Mouse (Mus musculus): ENCODE results near the gene Itgb4.

Gene Itgb4

GRCm38 (mm10) chr11:115968731-115969405 is 5.6 kb upstream of the Itgb4 start:
- in situ Hi-C loops (cut with MboI; ENCODE audit: low sequenced_read_pairs): no loop called here

DNA sequence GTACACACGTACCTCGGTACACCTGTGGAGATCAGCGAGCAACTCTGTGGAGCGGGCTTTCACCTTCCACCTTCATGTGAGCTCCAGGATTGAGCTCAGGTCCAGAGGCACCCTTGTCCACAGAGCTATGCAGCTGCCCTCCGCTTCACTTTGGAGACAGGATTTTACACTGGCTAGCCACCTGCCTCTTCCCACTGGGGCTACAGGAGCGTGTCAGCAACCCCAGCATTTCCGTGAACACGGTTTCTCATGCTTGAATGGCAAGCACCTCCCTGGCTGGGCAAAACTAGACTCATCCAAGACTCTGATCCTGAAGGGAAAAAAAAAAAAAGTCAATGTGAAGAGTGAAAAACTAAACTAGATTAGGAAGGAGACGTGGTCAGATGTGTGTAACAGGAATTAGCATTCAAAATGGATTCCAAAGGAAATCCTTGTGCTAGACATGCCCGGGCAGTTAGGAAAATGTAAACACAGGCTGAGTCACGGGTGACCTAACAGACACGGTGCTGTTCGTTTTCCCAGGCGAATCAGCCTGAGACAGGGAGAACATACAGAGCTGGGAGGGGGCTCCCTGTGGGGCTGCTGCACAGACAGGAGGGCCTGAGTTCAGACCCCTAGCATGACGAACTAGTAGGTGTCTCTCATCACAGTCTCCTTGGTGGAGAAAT is 4.4 kb upstream of the Itgb4 start:
- in situ Hi-C loops (cut with MboI; ENCODE audit: low sequenced_read_pairs): no loop called here

- in situ Hi-C loops (cut with MboI; ENCODE audit: low sequenced_read_pairs): no loop called here
Measured at GRCm38 (mm10) chr11:115971016-115971415, 3.5 kb upstream of the Itgb4 start.

- in situ Hi-C loops (cut with MboI; ENCODE audit: low sequenced_read_pairs): no loop called here
Measured at GRCm38 (mm10) chr11:115975083-115975420, 543 bp downstream of the Itgb4 start.

GRCm38 (mm10) chr11:115975544-115975943 is 1.0 kb downstream of the Itgb4 start:
- in situ Hi-C loops (cut with MboI; ENCODE audit: low sequenced_read_pairs): no loop called here

DNA sequence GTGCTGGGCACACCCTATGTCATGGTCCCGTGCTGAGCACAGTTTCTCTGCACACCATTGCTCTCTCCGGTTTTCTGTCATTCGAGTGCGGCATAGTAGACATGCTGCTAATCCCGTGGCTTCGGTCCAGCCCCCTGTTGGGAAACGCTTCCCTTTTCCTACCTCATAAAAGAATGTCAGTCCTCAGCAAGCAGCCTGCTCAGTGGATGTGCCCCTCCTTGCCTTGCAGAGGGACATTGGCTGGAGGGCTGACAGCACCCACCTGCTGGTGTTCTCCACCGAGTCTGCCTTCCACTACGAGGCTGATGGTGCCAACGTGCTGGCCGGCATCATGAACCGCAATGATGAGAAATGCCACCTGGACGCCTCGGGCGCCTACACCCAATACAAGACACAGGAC is 8.0 kb downstream of the Itgb4 start:
- in situ Hi-C loops (cut with MboI; ENCODE audit: low sequenced_read_pairs): no loop called here

DNA sequence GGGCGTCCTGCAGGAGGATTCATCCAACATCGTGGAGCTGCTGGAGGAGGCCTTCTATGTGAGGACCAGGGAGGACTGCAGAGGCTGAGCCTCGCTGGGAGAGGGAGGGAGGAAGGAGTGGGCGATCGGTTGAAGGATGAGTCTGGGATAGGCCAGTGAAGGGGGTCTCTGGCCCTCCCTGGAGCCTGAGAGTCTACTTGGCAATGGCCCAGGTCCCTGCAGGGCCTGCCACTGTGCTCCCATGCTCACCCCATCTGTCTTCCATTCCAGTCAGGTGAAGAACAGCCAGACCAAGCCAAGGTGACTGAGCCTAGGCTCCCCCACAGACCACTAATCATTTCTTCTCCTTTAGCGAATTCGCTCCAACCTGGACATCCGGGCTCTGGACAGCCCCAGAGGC is 8.8 kb downstream of the Itgb4 start:
- in situ Hi-C loops (cut with MboI; ENCODE audit: low sequenced_read_pairs): no loop called here

DNA sequence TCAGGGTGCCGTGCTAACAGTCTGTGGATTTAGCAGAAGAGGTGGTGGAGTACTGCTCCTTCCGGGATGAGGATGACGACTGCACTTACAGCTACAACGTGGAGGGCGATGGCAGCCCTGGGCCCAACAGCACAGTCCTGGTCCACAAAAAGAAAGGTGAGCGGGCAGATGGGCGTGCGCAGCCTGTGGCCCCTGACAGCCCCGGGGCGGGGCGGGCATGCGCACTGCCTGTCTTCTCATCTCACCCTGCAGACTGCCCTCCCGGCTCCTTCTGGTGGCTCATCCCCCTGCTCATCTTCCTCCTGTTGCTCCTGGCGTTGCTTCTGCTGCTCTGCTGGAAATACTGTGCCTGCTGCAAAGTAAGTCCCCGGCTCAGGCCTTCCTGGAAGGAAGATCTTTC is 15.2 kb downstream of the Itgb4 start:
- in situ Hi-C loops (cut with MboI; ENCODE audit: low sequenced_read_pairs): loop anchor here (10.0 kb wide), 1 partner anchor 45 kb away; no protein-coding TSS in a partner anchor

- in situ Hi-C loops (cut with MboI; ENCODE audit: low sequenced_read_pairs): loop anchor here (10.0 kb wide), 1 partner anchor 47 kb away; no protein-coding TSS in a partner anchor
Measured at GRCm38 (mm10) chr11:115992098-115992497, 17.6 kb downstream of the Itgb4 start.

- in situ Hi-C loops (cut with MboI; ENCODE audit: low sequenced_read_pairs): loop anchor here (10.0 kb wide), 1 partner anchor 50 kb away; no protein-coding TSS in a partner anchor
Measured at GRCm38 (mm10) chr11:115995256-115995655, 20.7 kb downstream of the Itgb4 start.

DNA sequence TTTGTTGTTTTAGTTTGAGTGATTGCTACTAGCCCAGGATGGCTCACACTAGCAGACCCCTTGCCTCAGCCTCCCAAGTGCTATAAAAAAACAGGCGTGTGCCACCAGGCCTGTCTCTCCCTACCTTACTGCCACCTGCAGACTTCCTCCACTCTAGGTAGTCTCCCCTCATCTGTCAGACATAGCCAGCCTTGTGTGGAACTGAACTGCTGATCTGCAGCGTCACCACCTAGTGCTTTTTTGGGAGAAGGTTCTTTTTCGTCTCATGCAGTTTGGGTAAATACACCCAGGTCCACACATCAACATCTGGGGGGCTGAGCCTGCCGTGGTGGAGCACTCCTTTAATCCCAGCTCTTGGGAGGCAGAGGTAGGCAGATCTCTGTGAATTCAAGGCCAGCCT is 22.5 kb downstream of the Itgb4 start:
- in situ Hi-C loops (cut with MboI; ENCODE audit: low sequenced_read_pairs): loop anchor here (10.0 kb wide), 1 partner anchor 52 kb away; no protein-coding TSS in a partner anchor

DNA sequence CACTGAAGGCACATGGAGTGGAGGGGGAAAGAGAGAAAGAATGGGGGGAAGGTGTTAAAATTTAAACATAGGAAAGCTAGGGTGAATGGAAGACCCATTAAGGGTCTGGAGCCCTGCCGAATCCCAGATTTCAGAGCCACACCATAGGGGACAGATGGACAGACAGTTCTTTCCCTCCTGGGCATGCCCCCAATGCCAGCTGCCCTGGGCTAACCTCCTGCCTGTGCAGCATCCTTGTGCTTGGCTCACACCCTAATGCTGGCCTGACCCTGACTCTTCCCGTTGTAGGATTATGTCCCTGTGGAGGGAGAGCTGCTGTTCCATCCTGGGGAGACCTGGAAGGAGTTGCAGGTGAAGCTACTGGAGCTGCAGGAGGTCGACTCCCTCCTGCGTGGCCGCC is 23.2 kb downstream of the Itgb4 start:
- in situ Hi-C loops (cut with MboI; ENCODE audit: low sequenced_read_pairs): loop anchor here (10.0 kb wide), 1 partner anchor 53 kb away; no protein-coding TSS in a partner anchor

GRCm38 (mm10) chr11:115999027-115999426 is 24.5 kb downstream of the Itgb4 start:
- in situ Hi-C loops (cut with MboI; ENCODE audit: low sequenced_read_pairs): loop anchor here (10.0 kb wide), 1 partner anchor 54 kb away; no protein-coding TSS in a partner anchor

DNA sequence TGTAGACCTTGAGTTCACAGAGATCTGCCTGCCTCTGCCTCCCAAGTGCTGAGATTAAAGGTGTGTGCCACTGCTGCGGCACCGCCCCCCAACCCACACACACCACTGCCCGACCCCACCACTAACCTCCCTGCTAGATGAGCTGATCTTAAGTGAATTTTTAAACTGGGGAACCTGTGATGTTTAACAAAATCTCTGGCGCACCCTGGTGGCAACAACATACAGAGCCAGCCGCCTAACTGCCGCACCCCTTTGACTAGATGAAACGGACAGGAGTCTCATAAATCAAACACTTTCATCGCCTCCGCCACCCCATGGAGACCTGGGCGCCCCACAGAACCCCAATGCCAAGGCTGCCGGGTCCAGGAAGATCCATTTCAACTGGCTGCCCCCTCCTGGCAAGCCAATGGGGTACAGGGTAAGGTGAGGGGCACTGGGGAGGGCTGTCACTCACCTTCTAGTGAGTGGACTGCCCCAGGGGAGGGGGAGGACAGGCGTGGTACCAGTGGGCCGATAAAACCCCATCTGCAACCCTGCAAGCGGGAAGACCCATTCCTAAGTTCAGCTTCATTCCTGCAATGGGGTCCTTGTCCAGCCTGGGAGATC is 25.1 kb downstream of the Itgb4 start:
- in situ Hi-C loops (cut with MboI; ENCODE audit: low sequenced_read_pairs): loop anchor here (10.0 kb wide), 1 partner anchor 55 kb away; no protein-coding TSS in a partner anchor

DNA sequence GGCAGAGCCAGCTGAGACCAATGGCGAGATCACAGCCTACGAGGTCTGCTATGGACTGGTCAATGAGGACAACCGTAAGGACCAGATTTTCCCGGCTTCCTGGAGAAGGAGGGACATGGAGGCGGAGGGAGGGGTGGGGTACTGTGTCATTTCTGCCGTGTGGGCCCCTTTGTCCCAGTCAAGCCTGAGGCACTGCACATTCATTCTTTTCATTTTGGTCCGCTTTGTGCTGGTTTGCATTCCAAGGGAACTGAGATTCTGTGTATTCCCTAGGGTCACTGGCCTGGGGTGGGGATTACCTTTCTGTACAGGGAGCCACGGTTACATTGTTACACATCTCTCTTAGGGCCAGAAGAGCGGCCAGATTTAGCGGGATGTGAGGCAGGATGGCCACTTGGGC is 26.1 kb downstream of the Itgb4 start:
- in situ Hi-C loops (cut with MboI; ENCODE audit: low sequenced_read_pairs): no loop called here

GRCm38 (mm10) chr11:116001725-116002124 is 27.2 kb downstream of the Itgb4 start:
- in situ Hi-C loops (cut with MboI; ENCODE audit: low sequenced_read_pairs): no loop called here

DNA sequence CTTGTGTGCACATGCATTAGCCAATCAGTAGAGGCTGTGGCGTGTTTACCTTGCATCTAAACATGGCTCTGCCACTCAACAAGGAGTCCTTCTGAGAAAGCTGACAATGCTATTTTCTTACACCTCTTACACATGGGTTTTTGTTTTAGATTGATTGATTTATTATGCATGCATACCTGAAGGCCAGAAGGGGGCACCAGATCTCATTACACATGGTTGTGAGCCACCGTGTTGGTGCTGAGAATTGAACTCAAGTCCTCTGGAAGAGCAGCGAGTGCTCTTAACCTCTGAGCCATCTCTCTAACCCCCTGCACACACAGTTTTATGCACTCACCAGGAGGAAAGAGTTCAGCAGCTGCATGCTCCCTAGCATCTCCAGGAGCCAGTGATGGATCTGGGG is 28.4 kb downstream of the Itgb4 start:
- in situ Hi-C loops (cut with MboI; ENCODE audit: low sequenced_read_pairs): no loop called here

GRCm38 (mm10) chr11:116004186-116004823 is 29.8 kb downstream of the Itgb4 start:
- in situ Hi-C loops (cut with MboI; ENCODE audit: low sequenced_read_pairs): no loop called here

DNA sequence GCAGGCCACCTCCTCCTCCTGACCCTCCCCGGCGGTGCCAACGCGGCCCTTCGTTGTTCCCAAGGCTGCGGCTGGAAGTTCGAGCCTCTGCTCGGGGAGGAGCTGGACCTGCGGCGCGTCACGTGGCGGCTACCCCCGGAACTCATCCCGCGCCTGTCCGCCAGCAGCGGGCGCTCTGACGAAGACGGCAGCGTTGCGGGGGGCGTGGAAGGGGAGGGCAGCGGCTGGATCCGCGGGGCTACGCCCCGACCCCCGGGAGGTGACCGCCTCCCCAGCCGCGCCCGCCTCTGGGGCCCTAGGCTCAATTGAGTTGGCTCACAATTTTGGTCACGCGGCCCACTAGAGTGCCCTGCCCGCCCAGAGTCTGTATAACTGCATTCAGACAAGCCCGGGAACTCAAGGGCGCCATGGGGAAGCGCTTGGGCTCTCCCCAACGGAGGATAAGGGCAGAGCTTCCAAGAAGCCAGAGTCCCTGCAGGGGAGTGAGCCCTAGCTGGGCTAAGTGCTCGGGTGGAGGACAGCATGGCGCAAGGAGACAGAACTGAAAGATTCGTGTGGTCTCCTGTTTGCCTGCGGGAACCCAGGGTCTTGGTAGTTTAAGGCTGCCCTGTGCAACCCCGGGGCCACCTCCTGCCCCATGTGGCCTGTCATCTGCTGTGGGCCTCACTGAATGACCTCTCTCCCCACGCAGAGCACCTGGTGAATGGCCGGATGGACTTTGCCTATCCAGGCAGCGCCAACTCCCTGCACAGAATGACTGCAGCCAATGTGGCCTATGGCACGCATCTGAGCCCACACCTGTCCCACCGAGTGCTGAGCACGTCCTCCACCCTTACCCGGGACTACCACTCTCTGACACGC is 30.6 kb downstream of the Itgb4 start:
- in situ Hi-C loops (cut with MboI; ENCODE audit: low sequenced_read_pairs): no loop called here

- in situ Hi-C loops (cut with MboI; ENCODE audit: low sequenced_read_pairs): no loop called here
Measured at GRCm38 (mm10) chr11:116005701-116006419, 31.4 kb downstream of the Itgb4 start.

Data from CH12F3 (cell line).